Mouse (Mus musculus) kidney, embryonic 14.5 days (tissue): ENCODE data around the gene Gfra1. TPM values are rescaled to one million over a fixed set of nuclear protein-coding genes. Genes with fewer than 3 reads are reported as not detected.
A peak's percentile ranks its signal among the peaks of the same experiment; 100 is the strongest.

Experiments used
- ATAC-seq: fragments of 200-750 bp; cut with Nextera tagmentation; 2 replicates; pipeline ENCODE4 v1.8.0; 2017; ENCODE audit warnings: moderate number of reproducible peaks, mild to moderate bottlenecking, moderate TSS enrichment, moderate library complexity; ENCODE audit not compliant: low FRiP score, low TSS enrichment
- H3K27ac ChIP-seq: fragments of 300-500 bp; sonication (generic); 2 replicates; pipeline ENCODE4 v1.5.1; 2014; ENCODE audit warnings: low read depth, mild to moderate bottlenecking, low read length, moderate library complexity, mixed read lengths
- H3K27me3 ChIP-seq: fragments of 300-500 bp; sonication (generic); 2 replicates; pipeline ENCODE4 v1.6.1; 2014; ENCODE audit warnings: mild to moderate bottlenecking, low read length; ENCODE audit not compliant: control insufficient read depth, insufficient read depth
- H3K36me3 ChIP-seq: fragments of 300-500 bp; sonication (generic); 2 replicates; pipeline ENCODE4 v1.6.1; 2014; ENCODE audit warnings: low read length, mixed read lengths; ENCODE audit not compliant: control insufficient read depth, insufficient read depth
- H3K4me1 ChIP-seq: fragments of 300-500 bp; sonication (generic); 2 replicates; pipeline ENCODE4 v1.6.1; 2014; ENCODE audit warnings: low read length, mixed read lengths; ENCODE audit not compliant: control insufficient read depth, insufficient read depth
- H3K4me2 ChIP-seq: fragments of 300-500 bp; sonication (generic); replicated peaks from 2 replicates; pipeline ENCODE4 v1.6.1; 2014; ENCODE audit warnings: low read depth, mild to moderate bottlenecking, low read length
- H3K4me3 ChIP-seq: fragments of 300-500 bp; sonication (generic); 2 replicates; pipeline ENCODE4 v1.5.1; 2014; ENCODE audit warnings: mild to moderate bottlenecking, low read length
- H3K9ac ChIP-seq: fragments of 300-500 bp; sonication (generic); 2 replicates; pipeline ENCODE4 v1.6.1; 2014; ENCODE audit warnings: low read depth, mild to moderate bottlenecking, low read length, moderate library complexity
- H3K9me3 ChIP-seq: fragments of 300-500 bp; sonication (generic); 2 replicates; pipeline ENCODE4 v1.6.1; 2016; ENCODE audit warnings: low read length; ENCODE audit not compliant: control insufficient read depth
- WGBS: fragments of 180-500 bp; shearing (Covaris S2); extraction: QIAGEN DNeasy Blood & Tissue Kit; methylation state at CpG from one replicate; pipeline ENCODE4 v1.1.7; 2014; 5-methylcytosine and 5-hydroxymethylcytosine counted together
- polyA plus RNA-seq: library from polyadenylated mRNA; unstranded; fragments of >200 nt; fragmentation: Nextera tagmentation; extraction: Ambion mirVana; gene quantifications from 2 replicates; pipeline ENCODE4 v1.2.1, GENCODE M21; 2014

Gfra1 gene
- polyA plus RNA-seq, 1 experiment from 2014 or later = 70.1 TPM

DNA sequence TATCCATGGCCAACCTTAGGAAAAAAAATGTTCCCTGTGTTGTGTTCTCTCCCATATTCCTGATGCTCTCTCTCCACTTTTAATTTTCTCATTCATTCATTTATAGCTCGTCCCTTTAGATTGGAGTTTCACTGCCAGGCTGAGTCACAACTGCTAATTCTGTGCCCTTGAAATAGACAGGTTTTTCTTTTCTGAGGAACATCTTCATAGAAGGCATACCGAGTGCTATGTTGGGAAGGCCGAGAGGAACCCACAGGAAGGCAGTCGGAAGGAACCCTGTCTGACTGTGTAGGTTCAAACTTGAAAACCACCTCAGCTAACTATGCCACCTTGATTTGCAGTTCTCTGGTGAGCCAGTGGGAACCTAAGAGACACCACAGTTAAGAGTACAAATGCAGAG is 81.6 kb downstream of the Gfra1 start:
- Histone ChIP-seq H3K4me3 (no peak overlapping the region), H3K27ac (no peak overlapping the region), H3K9me3 (no peaks in the 10 kb centered on the region), H3K4me2 (no peak overlapping the region), H3K4me1 (peaks cover 18% of the 10 kb centered on the region), H3K27me3 (no peaks in the 10 kb centered on the region), H3K9ac (no peak overlapping the region), H3K36me3 (no peaks in the 10 kb centered on the region)
- 90% methylated on average over 4 of the region's 4 CpGs for WGBS
- no peak for ATAC-seq

DNA sequence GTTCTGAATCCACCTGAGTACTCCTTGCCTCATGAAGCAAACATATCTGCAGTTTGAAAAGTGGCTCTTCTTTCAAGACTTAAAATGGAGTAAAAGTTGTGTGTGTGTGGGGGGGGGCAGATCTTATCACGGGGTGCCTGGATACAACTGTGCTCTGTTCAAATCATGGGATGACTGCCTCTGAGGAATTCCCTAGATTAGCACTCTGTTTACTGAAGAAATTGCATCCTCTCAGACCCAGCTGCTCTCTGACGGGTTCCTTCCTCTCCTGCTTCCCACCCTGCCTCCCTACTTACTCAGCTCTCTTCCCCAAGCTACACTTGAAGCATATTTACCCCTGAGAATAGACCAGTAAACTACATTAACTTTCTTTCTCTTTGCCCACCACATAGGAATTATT is 87.2 kb downstream of the Gfra1 start:
- Histone ChIP-seq H3K27ac (peak overlapping the region; percentile 39; the same call in 1 of the 2 replicates), H3K9me3 (no peaks in the 10 kb centered on the region), H3K4me3 (no peak overlapping the region), H3K36me3 (no peaks in the 10 kb centered on the region), H3K4me1 (peaks cover 12% of the 10 kb centered on the region; the same call in 1 of the 2 replicates), H3K9ac (no peak overlapping the region), H3K4me2 (no peak overlapping the region), H3K27me3 (no peaks in the 10 kb centered on the region)
- 25% methylated on average over 2 of the region's 2 CpGs for WGBS
- peak; percentile 62; the same call in 1 of the 2 replicates for ATAC-seq

DNA sequence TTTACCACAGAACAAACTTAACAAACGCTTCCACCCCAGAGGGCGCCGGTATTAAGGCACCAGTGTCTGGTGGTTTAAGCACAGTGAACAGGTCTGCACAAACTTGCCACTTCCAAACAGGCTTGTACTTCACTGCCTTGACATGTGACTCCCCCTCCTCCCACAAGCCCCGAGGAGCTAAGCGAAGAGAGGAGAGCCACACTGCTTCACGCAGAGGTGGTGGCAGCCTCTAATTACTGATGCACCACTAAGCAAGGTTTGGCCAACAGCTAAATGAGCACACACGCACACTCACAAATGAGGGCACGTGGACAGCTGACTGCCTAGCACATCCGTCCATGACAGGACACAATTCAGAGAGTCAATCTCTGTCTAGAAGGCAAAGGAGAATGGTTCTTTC is 91.0 kb downstream of the Gfra1 start:
- Histone ChIP-seq H3K27ac (no peak overlapping the region), H3K9me3 (no peaks in the 10 kb centered on the region), H3K4me2 (no peak overlapping the region), H3K4me1 (peaks cover 10% of the 10 kb centered on the region; the same call in 1 of the 2 replicates), H3K36me3 (no peaks in the 10 kb centered on the region), H3K27me3 (no peaks in the 10 kb centered on the region), H3K9ac (no peak overlapping the region), H3K4me3 (no peak overlapping the region)
- ATAC-seq = no peak
- 60% methylated on average over 9 of the region's 9 CpGs for WGBS

- H3K9ac ChIP-seq = no peak overlapping the region
- H3K27ac ChIP-seq = no peak overlapping the region
- H3K9me3 ChIP-seq = no peaks in the 10 kb centered on the region
- no peak for ATAC-seq
- no peaks in the 10 kb centered on the region for H3K4me1 ChIP-seq
- no peaks in the 10 kb centered on the region for H3K27me3 ChIP-seq
- 62% methylated on average over 1 of the region's 1 CpGs for WGBS
- no peak overlapping the region for H3K4me3 ChIP-seq
- no peaks in the 10 kb centered on the region for H3K36me3 ChIP-seq
- no peak overlapping the region for H3K4me2 ChIP-seq
These were observed 94.7 kb downstream of the Gfra1 start for GRCm38 (mm10) chr19:58360982-58361381.

DNA sequence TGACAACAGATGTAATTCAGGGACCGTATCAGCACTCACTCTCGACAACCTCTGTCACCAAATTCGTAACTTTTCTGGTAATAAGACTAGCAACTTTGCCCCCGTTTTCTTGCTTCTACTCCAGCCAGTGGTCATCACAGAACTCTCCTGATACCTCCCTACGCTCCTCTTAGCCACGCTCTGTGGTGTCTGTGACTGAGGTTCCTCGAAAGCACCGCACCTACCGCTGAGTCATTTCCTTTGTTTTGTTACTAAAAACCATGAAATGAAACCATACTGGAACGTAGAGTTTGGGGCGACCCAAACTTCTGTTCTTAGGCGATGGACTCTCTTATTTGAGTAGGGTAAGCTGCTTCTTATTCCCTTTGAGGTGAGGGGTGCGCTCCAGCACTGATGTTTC is 97.6 kb downstream of the Gfra1 start:
- ATAC-seq = no peak
- WGBS = 86% methylated on average over 13 of the region's 13 CpGs

DNA sequence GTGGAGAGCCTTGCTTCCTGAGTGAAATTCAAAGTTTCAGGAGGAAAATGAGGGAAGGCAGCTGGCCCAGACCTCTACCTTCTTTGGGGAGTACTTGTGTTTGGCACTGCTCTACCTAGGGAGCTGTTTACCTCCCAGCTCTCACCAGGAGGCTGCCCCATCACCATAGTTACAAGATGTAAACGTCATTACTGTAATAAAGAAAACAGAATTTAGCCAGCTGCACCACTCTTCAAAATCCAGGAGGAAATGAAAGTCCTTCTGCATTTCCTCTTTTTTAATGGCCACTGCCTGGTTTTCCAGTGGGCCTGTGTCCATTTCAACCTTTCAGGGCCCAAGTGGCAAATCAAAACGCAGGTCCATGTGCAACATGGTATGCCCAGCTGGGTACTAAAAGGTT is 101.8 kb downstream of the Gfra1 start:
- H3K27me3 ChIP-seq = no peaks in the 10 kb centered on the region
- ATAC-seq = no peak
- 0 out of 2 replicates have a peak, but pooled peaks cover 8% of the 10 kb centered on the region for H3K4me1 ChIP-seq
- no peaks in the 10 kb centered on the region for H3K36me3 ChIP-seq
- H3K9ac ChIP-seq = no peak overlapping the region
- H3K4me3 ChIP-seq = no peak overlapping the region
- no peak overlapping the region for H3K4me2 ChIP-seq
- H3K27ac ChIP-seq = no peak overlapping the region
- WGBS = 41% methylated on average over 2 of the region's 2 CpGs
- H3K9me3 ChIP-seq = no peaks in the 10 kb centered on the region

More for the DNA sequence above, 97.6 kb downstream of the Gfra1 start:
- Histone ChIP-seq H3K27ac (no peak overlapping the region), H3K27me3 (no peaks in the 10 kb centered on the region), H3K9ac (no peak overlapping the region), H3K9me3 (no peaks in the 10 kb centered on the region), H3K4me3 (no peak overlapping the region), H3K4me2 (no peak overlapping the region), H3K36me3 (no peaks in the 10 kb centered on the region), H3K4me1 (0 out of 2 replicates have a peak, but pooled peaks cover 3% of the 10 kb centered on the region)

- no peak for ATAC-seq
- no peak overlapping the region for H3K27ac ChIP-seq
These were observed 102.3 kb downstream of the Gfra1 start for GRCm38 (mm10) chr19:58353260-58353870.

GRCm38 (mm10) chr19:58349890-58350408 is 105.8 kb downstream of the Gfra1 start:
- WGBS = 50% methylated on average over 5 of the region's 5 CpGs
- ATAC-seq = no peak
- no peak overlapping the region for H3K4me3 ChIP-seq
- H3K9me3 ChIP-seq = no peaks in the 10 kb centered on the region
- no peak overlapping the region for H3K9ac ChIP-seq
- H3K4me1 ChIP-seq = 0 out of 2 replicates have a peak, but pooled peaks cover 8% of the 10 kb centered on the region
- no peak overlapping the region for H3K27ac ChIP-seq
- H3K4me2 ChIP-seq = no peak overlapping the region
- no peaks in the 10 kb centered on the region for H3K27me3 ChIP-seq
- no peaks in the 10 kb centered on the region for H3K36me3 ChIP-seq

More at GRCm38 (mm10) chr19:58353260-58353870, 102.3 kb downstream of the Gfra1 start:
- Histone ChIP-seq H3K4me1 (0 out of 2 replicates have a peak, but pooled peaks cover 8% of the 10 kb centered on the region), H3K4me3 (no peak overlapping the region), H3K36me3 (no peaks in the 10 kb centered on the region), H3K9me3 (no peaks in the 10 kb centered on the region), H3K4me2 (no peak overlapping the region), H3K9ac (no peak overlapping the region), H3K27me3 (no peaks in the 10 kb centered on the region)
- 71% methylated on average over 13 of the region's 13 CpGs for WGBS

- no peaks in the 10 kb centered on the region for H3K36me3 ChIP-seq
- H3K4me3 ChIP-seq = no peak overlapping the region
- no peak for ATAC-seq
- H3K4me1 ChIP-seq = no peaks in the 10 kb centered on the region
- 39% methylated on average over 7 of the region's 7 CpGs for WGBS
- H3K27ac ChIP-seq = no peak overlapping the region
- H3K27me3 ChIP-seq = no peaks in the 10 kb centered on the region
- H3K9me3 ChIP-seq = no peaks in the 10 kb centered on the region
- H3K4me2 ChIP-seq = no peak overlapping the region
- no peak overlapping the region for H3K9ac ChIP-seq
These were observed 110.6 kb downstream of the Gfra1 start for GRCm38 (mm10) chr19:58345137-58345536.
